Mouse (Mus musculus): ENCODE measurements at regions not wholly inside any gene's neighbourhood (a gene's known extent, or its start where the extent isn't known, plus 50 kb on each side); places are given as distances from the start of the nearest gene placed in this dataset.
"Not testable (repeated sequence)": the region's sequence is repeated elsewhere in the genome, so short reads cannot be mapped to it uniquely, and the experiment has no call there.

DNA sequence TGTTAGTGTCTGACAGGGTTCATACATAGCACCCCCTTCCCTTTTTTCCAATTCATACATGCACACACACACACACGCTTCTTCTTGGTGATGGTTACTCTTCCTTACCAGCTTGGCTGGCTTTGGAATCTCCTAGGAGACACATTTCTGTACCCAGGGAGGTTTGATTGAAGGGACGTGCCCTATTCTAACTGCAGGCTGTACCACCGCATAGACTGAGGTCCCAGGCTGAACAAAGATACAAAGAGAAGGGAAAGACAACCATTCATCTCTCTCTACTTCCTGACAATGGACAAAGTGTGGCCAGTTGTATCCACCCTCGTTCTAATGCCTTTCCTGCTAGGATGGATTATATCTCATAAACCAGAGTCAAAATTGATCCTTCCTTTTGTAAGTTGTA is 100.0 kb downstream of the Raet1d start:
- DNase-seq (ENCODE audit: low read depth, low spot score), result not testable (repeated sequence)

DNA sequence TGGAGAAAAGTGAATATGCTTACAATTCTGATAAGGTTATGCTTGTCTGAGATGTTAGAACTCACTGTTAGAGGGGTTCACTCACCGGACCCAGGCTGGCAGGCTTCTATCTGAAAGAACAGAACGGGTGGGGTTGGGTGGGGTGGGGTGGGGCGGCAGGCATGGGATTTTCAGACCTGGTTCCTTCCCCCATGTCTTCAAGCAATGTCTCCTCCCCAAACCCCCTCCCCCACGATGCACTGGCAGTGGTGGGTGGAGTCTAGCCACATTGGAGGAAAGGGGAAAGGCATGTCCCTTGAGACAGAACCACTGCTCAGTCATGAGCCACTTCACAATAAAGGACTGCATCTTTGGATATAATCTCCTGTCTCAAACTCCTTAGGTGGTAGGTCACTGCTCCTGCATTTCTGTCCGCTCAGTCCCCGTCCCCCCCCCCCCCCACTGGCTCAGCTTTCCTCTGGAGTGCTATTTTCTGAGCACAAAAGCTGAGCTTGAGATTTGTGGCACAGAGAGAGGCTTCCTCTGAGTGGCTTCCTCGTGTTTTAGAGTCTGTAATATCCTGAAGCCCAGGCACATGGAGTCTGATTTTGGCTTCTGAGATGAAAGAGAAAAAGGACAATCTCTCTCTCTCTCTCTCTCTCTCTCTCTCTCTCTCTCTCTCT is 100.6 kb downstream of the Raet1d start:
- DNase-seq (ENCODE audit: low read depth, low spot score), result not testable (repeated sequence)

DNA sequence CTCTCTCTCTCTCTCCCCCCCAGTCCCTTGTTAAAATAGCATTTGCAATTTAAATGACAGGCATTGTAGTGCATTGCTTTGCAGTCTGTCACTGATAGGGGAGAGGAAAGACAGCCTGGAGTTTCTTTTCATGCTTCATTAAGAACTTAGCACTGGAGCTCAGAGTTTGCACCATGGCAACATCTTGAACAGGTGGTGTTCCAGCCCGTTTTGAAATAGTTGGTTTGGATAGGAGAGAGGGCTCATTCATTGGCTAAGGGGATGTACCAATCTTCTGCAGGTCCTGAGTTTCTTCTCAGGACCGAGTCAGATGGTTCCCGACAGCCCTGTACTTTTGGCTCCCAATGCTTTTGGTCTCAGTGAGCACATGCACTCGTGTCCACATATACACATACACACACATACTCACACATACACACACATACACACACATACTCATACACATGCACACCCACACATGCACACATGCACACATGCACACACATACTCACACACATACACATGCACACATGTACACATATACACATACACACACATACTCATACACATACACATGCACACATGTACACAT is 101.2 kb downstream of the Raet1d start:
- DNase-seq (ENCODE audit: low read depth, low spot score), result not testable (repeated sequence)

DNA sequence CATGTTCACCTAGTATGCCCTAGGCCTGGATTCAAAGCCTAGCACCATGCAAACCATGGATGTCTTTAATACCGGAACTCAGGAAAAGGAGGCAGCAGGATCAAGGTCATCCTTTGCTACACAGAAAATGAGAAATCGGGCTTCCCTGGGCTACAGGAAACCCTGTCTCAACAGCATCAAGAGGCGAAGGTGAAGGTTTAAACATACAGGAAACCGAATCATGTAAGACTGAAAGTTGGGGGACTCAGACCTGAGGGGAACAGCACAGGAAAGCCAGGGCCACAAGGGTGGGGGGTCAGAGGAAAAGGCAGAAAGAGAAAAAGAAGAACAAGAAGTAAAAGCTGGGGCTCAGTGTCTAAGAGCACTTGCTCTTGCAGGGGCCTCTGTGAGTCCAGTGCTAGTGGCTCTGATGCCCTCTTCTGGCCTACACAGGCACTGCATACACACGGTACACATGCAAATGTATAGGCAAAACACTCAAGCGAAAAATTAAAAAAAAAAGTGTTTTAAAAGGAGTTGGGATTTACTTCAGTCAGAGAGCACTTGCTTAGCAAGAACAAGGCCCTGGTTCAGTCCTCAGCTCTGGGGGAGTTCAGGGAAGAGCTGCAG is 111.5 kb downstream of the Raet1d start:
- not testable (repeated sequence) for DNase-seq (ENCODE audit: low read depth, low spot score)

DNA sequence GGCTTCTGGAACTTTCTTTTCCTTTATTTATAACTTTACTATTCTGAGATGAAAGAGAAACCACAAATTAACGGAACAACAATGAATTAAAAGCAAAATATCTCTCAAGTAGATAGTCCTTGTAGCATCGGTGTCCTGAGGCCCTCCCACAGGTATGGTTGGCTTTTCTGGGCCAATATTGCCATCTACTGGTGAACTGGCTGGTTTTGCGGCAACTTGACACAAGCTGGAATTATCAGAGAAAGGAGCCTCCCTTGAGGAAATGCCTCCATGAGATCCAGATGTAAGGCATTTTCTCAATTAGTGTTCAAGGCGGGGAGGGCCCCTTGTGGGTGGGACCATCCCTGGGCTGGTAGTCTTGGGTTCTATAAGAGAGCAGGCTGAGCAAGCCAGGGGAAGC is 119.5 kb downstream of the Raet1d start:
- peak; percentile 80 for DNase-seq (ENCODE audit: low read depth, low spot score)

DNA sequence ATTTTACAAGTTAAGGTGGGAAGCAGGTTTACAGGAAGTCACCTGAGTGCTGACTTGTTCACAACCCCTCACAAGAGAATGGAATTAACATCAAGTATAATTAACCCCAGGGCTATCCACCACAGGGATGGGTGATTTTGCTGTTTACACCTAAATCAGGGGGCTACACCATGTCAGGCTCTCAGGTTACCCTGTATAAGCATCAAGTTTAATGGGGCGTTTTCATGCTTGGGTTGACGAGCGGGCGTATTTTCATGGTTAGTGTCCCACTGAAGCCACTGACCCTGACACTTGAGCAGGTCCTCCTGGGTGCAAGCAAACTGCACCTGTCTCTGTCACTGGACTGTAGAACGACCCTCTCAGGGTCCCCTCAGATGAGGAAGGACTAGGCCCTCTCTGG is 126.7 kb downstream of the Raet1d start:
- DNase-seq (ENCODE audit: low read depth, low spot score), result not testable (repeated sequence)

DNA sequence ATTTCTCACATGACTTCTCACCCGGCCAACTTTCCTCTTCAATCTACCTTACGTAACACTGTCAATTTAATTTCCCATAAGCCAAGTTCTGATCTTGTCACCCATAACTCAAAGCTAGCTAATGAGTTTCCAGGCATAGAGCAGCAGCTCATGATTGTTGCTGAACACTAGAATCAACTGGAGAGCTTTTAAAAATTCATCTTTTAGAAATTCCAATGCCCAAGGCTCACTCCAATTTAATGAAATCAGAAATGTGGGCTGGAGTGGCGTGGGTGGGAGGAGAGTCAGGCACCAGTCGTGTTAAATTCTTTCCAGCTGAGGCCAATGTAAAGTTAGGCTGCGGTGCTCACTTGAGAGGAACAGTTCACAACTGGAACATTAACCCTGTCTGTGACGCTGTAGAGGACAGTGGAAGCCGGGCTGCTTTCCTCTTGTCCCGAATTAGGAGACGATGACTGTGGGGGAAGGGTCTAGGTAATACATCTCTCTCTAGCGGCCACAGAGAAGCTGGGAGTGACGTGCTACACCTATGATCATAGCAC is 131.5 kb downstream of the Raet1d start:
- not testable (repeated sequence) for DNase-seq (ENCODE audit: low read depth, low spot score)

DNA sequence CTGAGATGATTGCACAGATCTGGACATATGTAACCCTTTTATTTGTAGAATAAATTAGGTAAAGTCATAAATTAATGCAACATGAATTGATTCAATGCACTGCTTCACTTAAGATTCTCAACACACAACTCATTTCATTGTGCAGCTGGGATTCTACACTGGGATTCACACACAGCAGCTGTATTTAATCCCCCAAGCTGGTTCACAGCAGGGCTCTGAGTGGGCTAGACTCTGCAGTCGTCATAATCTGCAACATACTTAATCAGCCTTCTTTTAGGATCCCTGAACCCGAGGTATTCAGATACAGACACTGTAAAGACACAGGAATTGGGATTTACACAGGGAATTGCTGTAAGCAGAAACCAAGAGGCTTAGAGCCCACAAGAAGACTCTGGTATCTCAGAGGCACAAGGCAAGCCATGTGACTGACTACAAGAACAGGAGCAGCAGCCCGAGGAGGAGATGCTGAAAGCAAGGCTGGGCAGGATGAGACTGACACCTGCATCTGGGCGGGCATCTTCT is 135.7 kb downstream of the Raet1d start:
- DNase-seq (ENCODE audit: low read depth, low spot score), result peak; percentile 7

Data from brain, adult 2 months (tissue).